Mouse (Mus musculus) bone marrow, adult 2 months (tissue): Measurements from ENCODE around the gene Hspb7. TPM values are rescaled to one million over a fixed set of nuclear protein-coding genes. Genes with fewer than 3 reads are reported as not detected.

Source experiments
- H3K27ac ChIP-seq: fragments of 200-500 bp; 2 replicates; pipeline ENCODE4 v1.5.1; 2012; ENCODE audit warnings: low read depth, mild to moderate bottlenecking, control low read depth, inconsistent platforms, low read length; ENCODE audit not compliant: control insufficient read depth, poor library complexity, insufficient read depth
- H3K4me1 ChIP-seq: fragments of 200-500 bp; 2 replicates; pipeline ENCODE4 v1.6.1; 2011; ENCODE audit warnings: low read length; ENCODE audit not compliant: control insufficient read depth, insufficient read depth
- H3K4me3 ChIP-seq: fragments of 200-500 bp; replicated peaks from 2 replicates; pipeline ENCODE3; 2011; ENCODE audit warnings: mild to moderate bottlenecking, low read depth, low read length, control low read depth; ENCODE audit not compliant: control insufficient read depth
- CTCF ChIP-seq: fragments of 200-500 bp; IDR thresholded peaks from 2 replicates; pipeline ENCODE4 v1.5.1; 2011; ENCODE audit warnings: low read length, control low read depth; ENCODE audit not compliant: control insufficient read depth, insufficient read depth
- POLR2A ChIP-seq: fragments of 200-500 bp; IDR thresholded peaks from 2 replicates; pipeline ENCODE4 v1.6.1; 2011; ENCODE audit warnings: low read depth, mild to moderate bottlenecking, control low read depth, low read length, borderline replicate concordance; ENCODE audit not compliant: control insufficient read depth
- WGBS: fragments of 180-500 bp; shearing (Covaris S2); methylation state at CpG from one replicate; pipeline ENCODE4 v1.1.7; 2018; 5-methylcytosine and 5-hydroxymethylcytosine counted together
- polyA plus RNA-seq: library from polyadenylated mRNA; stranded (reverse); fragments of >200 nt; gene quantifications from 2 replicates; pipeline ENCODE4 v1.2.4, GENCODE M21; 2011; ENCODE audit warnings: low replicate concordance; ENCODE audit not compliant: missing spikeins, insufficient read depth, insufficient read length

The Hspb7 gene
- polyA plus RNA-seq, 1 experiment: 0.72 TPM

- no peaks in the 10 kb centered on the region for H3K4me1 ChIP-seq
- WGBS: 18% methylated on average over 9 of the region's 9 CpGs
- no peak for TF ChIP-seq POLR2A
- peak; percentile 93 for TF ChIP-seq CTCF
- H3K4me3 ChIP-seq: no peak overlapping the region
- no peak overlapping the region for H3K27ac ChIP-seq
Measured at GRCm38 (mm10) chr4:141430997-141431396, 10.4 kb downstream of the Hspb7 start.

GRCm38 (mm10) chr4:141432666-141433065 is 12.1 kb downstream of the Hspb7 start:
- Histone ChIP-seq H3K4me1 (no peaks in the 10 kb centered on the region), H3K4me3 (no peak overlapping the region), H3K27ac (no peak overlapping the region)
- TF ChIP-seq POLR2A (no peak), CTCF (no peak)
- 78% methylated on average over 14 of the region's 14 CpGs for WGBS

- H3K27ac ChIP-seq: peak overlapping the region; percentile 9; the same call in 1 of the 2 replicates
- WGBS: 83% methylated on average over 18 of the region's 18 CpGs
- no peak overlapping the region for H3K4me3 ChIP-seq
- H3K4me1 ChIP-seq: no peaks in the 10 kb centered on the region
- TF ChIP-seq CTCF (no peak), POLR2A (no peak)
Measured at GRCm38 (mm10) chr4:141433191-141433590, 12.6 kb downstream of the Hspb7 start.

- WGBS: 88% methylated on average over 1 of the region's 1 CpGs
- H3K4me1 ChIP-seq: no peaks in the 10 kb centered on the region
- H3K4me3 ChIP-seq: no peak within 1 kb of the TSS
- TF ChIP-seq POLR2A (no peak), CTCF (no peak)
- H3K27ac ChIP-seq: no peak within 1 kb of the TSS
Measured at GRCm38 (mm10) chr4:141435974-141436373, 15.4 kb downstream of the Hspb7 start, which contains the start of gene Srarp. Gene Srarp, minus strand, starts transcription at chr4:141436105.

GRCm38 (mm10) chr4:141439083-141439803 is 18.7 kb downstream of the Hspb7 start:
- Histone ChIP-seq H3K27ac (no peak overlapping the region), H3K4me1 (no peaks in the 10 kb centered on the region; the same call in 1 of the 2 replicates), H3K4me3 (no peak overlapping the region)
- 73% methylated on average over 12 of the region's 12 CpGs for WGBS
- no peak for TF ChIP-seq POLR2A
- no peak for TF ChIP-seq CTCF

- H3K4me1 ChIP-seq: peaks cover 1% of the 10 kb centered on the region; the same call in 1 of the 2 replicates
- no peak overlapping the region for H3K4me3 ChIP-seq
- TF ChIP-seq POLR2A (no peak), CTCF (no peak)
- H3K27ac ChIP-seq: no peak overlapping the region
Measured at GRCm38 (mm10) chr4:141440877-141441276, 20.3 kb downstream of the Hspb7 start.

GRCm38 (mm10) chr4:141443641-141444429 is 23.3 kb downstream of the Hspb7 start:
- H3K4me3 ChIP-seq: peak overlapping the region; percentile 92
- no peak overlapping the region for H3K27ac ChIP-seq
- 29% methylated on average over 11 of the region's 11 CpGs for WGBS
- peaks cover 1% of the 10 kb centered on the region; the same call in 1 of the 2 replicates for H3K4me1 ChIP-seq
- no peak for TF ChIP-seq POLR2A
- no peak for TF ChIP-seq CTCF
